Mouse (Mus musculus) CD4-positive helper T cell, adult 2 months (primary cell): ENCODE data around the gene Gad1.

Experiments used
- DNase-seq: peaks from one replicate; pipeline ENCODE4 v3.0.0-alpha.2; 2012; ENCODE audit warnings: low read depth, missing footprints, low spot score

Gad1 gene

DNA sequence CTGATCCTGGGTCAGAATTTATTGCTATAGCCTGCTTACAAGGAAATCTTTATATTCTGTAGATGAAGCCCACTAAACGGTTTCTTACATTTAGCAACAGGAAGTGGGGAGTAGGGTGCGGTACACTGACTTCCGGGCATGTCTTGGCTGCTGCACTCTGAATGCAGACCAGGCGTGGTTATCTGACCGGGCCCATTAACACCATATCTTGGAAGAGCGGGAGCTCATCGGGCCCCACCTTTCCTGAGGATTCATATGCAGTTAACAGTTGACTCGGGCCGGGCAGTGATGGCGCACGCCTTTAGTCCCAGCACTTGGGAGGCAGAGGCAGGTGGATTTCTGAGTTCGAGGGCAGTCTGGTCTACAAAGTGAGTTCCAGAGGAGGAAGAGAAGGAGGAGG is 75.5 kb downstream of the Gad1 start:
- no peak for DNase-seq

DNA sequence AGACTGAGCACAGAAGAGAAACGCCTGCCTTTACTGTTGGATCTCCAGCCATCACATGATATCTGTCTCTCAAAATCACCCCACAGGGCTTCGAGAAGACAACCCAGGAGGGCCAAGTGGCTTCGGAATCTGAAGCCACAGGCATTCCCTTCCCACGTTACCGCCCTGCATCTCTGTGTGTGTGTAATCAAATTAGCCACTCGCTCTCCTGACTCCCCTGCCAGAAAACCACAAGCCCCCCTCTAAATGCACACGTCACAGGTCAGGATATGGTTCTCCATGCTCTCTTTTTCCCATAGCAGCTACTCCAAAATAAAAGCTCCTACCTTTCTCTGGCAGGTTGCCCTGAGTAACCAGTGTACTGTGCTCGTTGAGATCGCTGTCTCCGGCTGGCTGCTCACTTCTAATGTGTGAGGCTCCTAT is 76.5 kb downstream of the Gad1 start:
- DNase-seq = no peak

DNA sequence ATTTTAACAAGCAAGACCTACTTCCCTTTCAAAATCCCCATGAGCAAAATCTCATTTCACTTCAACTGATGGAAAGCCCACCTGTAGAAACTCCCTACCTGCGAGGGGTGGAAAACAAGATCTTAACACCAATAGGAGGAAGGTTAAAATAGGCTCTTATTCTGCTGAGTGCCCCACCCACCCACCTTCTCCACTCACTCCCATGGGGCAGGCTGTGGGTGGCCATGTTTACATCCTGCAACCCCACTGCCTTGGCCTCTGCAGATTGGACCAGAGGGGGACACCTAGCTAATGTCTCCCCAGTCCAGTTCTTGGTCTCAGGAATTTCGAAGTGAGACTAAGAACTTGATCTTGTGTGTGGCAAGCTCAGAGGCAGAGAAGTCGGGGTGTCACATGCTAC is 77.0 kb downstream of the Gad1 start:
- DNase-seq = no peak

DNA sequence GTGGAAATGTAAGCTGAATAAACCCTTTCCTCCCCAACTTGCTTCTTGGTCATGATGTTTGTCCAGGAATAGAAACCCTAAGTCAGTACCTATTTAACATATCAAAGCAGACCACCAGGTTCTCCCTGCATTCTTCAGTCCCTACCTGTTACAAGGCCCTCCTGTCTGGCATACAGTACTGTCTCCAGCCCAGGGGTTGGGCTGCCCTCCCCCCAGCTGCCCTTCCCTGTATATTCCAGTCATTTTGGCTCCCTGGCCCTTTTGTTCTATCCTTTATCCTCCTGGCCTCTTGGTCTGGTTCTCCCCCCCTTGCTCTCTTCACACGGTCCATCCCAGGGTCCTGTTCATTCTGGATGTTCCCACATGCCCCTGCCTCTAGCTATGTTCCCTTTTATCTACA is 78.4 kb downstream of the Gad1 start:
- no peak for DNase-seq

DNA sequence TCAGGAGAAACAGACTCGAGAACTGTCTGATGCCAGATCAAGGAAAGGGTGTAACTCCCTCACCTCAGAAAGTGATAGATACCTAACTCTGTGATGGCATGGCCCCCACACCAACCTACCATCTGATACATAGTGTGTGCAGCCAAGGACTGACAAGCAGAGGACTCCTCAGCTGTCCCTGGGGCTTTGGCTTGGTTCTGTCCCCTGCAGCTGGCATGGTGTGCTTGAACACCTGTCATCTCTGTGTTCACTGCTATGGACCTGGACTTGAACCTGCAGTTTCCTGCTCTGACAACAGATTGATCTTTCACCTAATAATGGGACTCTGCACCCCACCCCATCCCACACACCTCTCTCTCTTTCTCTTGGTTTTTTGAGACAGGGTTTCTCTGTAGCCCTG is 79.5 kb downstream of the Gad1 start:
- no peak for DNase-seq

DNA sequence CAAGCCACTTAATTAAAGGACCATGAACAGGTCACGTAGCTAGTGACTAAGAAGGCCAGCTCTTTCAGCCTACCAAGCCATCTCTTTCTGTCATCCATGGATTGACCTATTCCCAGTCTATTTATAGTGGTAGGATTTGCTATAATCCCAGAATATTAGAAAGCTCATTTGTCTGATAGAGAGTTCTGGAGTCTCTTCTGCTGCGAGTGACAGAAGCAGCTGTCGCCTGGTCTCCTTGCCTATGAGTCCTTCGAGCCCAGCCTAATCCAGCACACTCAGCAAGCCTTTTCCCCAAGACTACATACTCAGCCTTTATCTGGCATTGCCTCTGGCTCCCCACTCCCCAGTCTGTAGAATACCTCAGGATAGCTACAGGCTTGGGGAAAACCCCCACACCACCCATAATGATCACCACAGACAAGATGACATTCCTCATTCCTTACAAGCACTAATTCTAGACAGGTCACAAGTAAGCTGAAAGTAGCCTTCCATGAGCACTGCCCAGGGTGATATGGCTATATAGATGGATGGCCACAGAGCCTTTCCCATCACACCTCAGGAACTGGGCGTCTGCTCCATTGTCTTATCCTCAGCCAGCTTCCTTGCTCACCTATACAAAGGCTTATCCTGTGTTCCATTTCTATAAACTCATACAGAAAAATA is 81.3 kb downstream of the Gad1 start:
- DNase-seq = no peak

DNA sequence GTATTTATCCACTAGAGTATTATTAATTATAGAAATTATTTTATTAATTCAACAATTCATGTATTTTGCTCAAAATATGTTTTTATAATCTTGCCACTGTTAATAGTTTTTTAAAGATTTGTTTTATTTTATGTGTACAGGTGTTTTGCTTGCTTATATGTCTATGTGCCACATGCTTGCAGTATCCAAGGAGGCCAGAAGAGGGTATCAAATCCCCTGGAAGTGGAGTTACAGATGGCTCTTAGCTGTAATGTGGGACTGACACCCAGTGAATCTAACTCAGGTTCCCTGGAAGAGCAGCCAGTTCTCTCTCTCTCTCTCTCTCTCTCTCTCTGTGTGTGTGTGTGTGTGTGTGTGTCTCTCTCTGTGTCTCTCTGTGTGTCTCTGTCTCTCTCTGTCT is 88.1 kb downstream of the Gad1 start:
- DNase-seq = no peak

DNA sequence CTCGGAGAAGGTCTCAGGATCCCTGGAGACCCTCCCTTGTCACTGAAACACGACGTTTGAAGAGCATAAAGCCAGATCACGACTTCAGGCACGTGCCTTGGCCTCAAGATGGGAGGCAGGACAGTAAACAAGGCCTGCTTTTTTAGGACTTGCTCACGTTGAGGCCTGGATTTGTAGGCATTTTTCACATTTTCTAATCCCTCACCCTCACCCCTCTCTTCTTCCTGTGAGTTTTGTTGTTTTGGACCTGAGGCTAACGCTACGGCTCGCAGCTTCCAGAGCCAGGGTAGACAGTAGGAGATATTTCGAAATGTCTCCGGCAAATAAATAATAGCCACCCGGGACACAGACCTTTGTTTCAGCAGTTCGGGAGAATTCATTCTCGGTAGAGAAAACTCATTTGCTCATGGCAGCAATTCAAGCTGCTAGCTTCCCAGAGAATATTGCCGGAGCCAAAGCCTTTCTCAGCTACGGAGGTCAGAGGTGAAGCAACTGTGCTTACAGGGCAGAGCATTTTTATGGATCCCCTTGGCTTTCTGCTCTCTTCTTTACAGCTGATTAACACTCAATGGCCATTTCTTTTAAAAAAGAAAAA is 90.2 kb downstream of the Gad1 start:
- no peak for DNase-seq

DNA sequence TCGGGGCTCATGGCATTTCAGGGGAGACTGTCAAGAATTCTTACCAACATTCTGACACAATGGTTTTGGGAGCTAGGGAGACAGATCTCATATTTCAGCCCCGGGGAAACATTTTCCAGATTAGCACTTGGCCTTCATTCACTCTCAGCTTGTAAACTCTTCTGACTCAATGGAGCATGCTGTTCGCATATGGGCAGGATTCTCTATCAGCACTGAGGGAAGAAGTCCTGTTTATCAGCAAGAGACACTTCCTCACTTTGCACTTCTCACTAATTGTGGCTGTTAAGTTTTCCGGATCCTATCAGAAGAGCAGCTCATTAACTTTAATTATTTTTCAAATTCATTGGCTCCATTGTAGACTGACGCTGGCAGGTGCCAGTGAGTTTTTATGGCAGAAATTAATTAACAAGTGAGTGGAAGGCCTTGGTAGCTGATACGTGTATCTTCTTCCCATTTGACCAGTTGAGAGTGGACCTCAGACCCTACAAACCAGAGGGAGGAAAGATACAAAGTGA is 92.5 kb downstream of the Gad1 start:
- DNase-seq = no peak

DNA sequence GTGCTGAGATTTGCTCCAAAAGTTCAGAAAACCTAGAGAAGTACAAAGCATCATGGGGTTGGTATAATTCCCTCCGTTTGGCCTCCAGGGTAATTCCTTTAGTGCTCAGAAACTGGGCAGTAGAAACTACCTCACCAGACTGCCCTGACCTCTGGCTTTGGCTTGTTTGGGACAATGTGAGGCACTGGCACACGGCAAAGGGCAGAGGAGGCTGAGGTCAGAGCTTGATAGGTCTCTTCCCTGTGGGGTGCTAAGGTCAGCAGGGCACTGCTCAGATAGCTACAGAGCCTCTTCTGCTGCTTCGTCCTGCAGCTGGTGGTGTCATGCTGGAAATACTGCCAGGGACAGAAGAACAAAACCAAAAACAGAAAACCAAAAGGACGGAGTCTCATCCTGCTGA is 94.8 kb downstream of the Gad1 start:
- no peak for DNase-seq

DNA sequence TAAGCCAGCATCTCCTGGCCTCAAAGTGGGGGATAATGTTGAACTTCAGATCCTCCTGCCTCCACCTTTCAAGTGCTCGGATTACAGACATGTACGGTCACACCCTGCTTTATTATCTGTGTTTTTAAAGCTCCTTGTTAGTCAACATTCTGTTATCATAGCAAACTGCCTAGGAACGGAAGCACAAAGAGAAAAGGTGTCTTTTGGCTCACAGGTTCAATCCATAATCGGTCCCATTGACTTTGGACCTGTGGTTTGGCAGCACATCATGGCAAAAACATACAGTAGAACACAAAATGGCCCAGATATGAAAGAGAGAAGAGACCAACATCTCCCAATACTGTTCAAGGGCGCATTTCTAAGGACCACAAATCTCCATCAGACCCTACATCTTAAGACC is 95.4 kb downstream of the Gad1 start:
- no peak for DNase-seq

DNA sequence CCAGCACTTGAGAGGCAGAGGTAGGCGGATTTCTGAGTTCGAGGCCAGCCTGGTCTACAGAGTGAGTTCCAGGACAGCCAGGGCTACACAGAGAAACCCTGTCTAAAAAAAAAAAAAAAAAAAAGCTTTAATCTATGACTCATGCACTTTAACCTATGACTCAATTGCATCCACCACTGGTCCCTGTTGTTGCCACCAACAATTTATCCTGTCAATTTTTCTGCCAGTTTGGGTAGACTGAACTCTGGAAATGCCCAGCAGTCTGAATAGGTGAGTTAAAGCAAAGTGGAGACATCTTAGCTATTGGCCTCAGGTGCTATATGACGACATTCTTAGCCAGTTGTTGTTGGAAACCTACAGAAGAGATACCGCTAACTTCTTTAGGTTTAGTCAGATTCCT is 96.6 kb downstream of the Gad1 start:
- DNase-seq = no peak
